Mouse (Mus musculus) layer of hippocampus, postnatal 10 days (tissue): Measurements from ENCODE around the gene Plcb1. TPM values are rescaled to one million over a fixed set of nuclear protein-coding genes. Genes with fewer than 3 reads are reported as not detected.
A peak's percentile ranks its signal among the peaks of the same experiment; 100 is the strongest.

Experiments
- DNase-seq, 2 experiments: peaks; one replicate each; pipeline ENCODE4 v3.0.0; 2021; ENCODE audit warnings: low spot score in 2 of 2
- total RNA-seq, 2 experiments: library from RNA; stranded (reverse); gene quantifications; 2 replicates each; pipeline ENCODE4 v1.2.3; 2021

Gene Plcb1
- total RNA-seq, 2 experiments from 2014 or later = 98.5 to 100 TPM

DNA sequence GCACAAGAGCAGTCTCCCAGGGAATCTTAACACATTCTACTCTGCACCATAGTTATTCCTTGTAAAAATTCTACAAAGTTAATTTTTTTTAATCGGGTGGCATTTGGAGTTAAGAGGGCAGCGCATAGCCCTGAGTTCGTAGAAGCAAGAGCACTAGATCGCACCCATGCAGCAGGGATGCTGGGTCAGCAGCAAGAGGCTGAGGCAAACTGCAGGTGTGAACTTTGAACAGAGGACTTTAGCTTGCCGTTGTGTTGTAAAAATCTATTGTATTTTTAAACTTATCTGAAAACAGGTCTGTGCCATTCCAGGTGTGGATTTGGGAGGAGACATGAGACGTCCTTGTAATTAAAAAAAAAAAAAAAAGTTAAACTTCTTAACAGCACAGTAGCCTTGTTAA, 613.9 kb downstream of the Plcb1 start:
- no peak for DNase-seq

GRCm38 (mm10) chr2:135402916-135403315, 617.0 kb downstream of the Plcb1 start:
- no peak for DNase-seq

DNA sequence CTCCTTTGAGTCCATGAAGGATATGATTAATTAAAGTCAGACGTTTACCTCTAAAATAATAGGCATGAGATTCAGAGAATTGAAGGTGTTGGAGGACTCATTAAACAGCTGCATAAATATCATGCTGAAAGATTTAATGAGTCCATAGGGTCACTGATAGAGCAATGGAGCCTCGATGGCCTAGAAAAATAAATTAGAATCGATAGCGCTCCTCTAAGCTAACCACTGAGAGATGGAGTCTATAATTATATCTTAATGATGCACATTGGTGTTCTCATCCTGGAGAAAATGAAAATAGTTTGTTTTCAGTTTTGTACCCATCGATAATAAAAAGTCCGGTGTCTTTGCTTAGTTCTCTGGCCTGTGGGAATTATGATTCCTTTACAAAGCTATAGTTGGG, 617.5 kb downstream of the Plcb1 start:
- no peak for DNase-seq

- no peak for DNase-seq
These were observed 618.2 kb downstream of the Plcb1 start for GRCm38 (mm10) chr2:135404095-135404494.

GRCm38 (mm10) chr2:135409418-135410097, 623.7 kb downstream of the Plcb1 start:
- no peak for DNase-seq

DNA sequence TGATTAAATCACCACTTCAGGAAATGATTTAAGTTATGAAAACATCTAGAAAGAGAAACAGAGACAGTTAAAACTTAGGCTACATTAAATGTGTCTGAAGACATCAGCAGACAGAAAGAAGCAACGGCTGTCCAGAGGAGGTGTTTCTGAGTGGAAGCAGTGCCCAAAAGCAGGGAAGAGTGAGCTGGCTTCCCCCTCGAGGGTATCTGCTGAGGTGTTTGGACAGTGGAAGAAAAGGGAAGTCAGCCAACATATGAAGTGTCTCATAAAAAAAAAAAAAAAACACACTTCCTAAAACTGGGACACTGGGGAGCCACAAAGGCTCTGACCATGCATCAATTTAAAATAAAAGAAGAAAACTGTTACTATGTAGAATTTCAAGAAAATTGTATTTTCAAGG, 625.8 kb downstream of the Plcb1 start:
- DNase-seq = no peak

- no peak for DNase-seq
These were observed 629.3 kb downstream of the Plcb1 start for GRCm38 (mm10) chr2:135415137-135415536.

DNA sequence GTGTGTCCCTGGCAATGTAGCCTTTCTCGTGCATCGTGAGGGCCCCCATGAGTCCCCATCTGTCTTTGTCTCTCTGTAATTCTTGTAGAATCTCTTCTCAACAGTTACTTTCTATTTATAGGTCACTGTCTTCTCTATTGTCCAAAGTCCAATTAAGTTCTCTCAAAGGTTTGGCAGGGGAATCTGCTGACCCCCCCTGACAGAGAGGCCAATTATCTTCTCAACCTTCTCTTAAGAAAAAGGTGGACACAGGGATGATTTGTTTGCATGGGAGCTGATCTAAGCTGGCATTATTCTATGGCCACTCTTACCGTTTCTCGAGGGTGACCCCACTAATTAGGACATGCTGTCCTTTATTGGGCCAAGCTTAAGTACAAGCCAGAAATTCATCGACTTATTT, 633.4 kb downstream of the Plcb1 start:
- DNase-seq = no peak

GRCm38 (mm10) chr2:135434947-135435515, 649.2 kb downstream of the Plcb1 start:
- DNase-seq = no peak

- no peak for DNase-seq
These were observed 653.2 kb downstream of the Plcb1 start for GRCm38 (mm10) chr2:135439034-135439433.

DNA sequence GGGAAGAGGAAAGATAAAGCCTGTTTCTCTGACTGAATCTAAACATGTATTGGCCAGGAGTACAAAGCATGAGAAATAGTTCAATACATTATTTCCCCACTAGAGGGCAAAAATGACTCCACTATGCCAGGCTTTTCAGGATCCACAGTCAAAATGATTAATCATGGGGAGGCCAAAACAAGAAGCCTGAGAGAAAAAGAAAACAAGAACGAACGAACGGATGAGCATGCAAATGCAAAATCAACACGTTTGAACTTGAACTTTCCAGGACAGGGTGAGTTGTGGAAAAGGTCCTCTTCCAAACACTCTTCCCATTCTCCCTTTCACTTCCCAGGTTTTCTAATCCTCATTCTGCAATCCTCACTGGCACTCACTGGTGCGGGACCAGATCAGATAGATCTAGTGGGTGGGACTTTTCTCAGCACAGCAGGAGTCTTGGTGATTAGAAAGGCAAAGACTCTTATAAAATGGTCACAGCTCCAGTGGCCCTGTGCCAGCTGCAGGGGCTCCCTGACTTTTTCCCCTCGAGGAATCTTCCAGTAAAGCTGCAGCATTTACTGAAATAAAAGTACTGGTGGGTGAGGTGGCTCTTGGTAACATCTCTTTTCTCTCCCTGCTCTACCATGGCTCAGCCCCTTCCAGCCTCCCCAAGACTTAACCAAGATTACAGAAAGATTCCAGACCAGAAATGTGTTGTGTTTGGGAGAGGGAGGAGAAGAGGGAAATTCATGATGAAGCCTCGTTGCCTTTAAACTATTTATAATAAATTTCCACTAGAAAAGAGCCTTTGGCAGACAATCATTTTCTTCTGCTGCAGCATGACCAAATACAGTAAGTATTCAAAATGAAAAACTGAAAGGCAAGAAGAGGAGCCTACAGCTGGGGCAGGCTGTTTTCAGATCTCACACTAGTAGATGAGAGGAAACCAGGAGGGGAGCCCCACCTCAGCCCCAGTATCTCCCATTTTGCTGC, 654.0 kb downstream of the Plcb1 start:
- peak in 1 of 2 experiments; percentile 7 for DNase-seq

- DNase-seq = no peak
These were observed 667.7 kb downstream of the Plcb1 start for GRCm38 (mm10) chr2:135453581-135453980.

DNA sequence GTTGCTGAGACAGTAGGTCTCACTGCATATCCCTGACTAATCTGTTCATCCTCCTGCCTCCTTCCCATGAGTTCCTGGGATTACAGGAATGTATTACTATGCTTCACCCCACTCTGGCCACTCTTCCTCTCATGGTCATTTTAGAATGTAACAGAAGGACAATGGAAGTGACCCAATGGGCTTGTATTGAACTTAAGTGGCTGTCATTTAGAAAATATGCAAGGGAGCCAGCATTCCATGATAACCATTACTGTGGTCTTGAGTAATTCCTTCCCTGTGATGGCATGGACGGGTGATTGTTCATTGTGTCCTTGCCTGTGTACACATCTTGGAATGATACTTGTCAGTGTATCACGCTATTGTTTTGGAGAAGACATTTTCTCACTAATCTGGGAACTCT, 668.1 kb downstream of the Plcb1 start:
- no peak for DNase-seq

DNA sequence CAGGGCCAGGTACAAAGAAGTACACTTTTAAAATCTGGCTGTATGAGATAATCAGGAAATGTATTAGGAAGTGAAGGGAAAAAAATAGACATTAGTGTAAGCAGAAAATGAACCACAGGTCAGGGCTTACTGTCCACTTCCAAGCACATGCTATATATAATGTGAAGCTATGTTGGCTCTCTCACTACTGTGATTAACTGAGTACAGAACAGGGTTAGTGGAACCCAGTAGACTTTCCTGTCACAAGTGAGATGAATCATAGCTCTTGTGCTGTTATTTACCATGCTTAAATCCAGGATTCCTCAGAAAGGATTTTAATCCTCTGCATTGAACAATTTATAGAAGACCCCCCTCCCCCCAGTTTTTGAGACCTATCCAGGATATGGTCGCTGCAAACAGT, 668.6 kb downstream of the Plcb1 start:
- no peak for DNase-seq

DNA sequence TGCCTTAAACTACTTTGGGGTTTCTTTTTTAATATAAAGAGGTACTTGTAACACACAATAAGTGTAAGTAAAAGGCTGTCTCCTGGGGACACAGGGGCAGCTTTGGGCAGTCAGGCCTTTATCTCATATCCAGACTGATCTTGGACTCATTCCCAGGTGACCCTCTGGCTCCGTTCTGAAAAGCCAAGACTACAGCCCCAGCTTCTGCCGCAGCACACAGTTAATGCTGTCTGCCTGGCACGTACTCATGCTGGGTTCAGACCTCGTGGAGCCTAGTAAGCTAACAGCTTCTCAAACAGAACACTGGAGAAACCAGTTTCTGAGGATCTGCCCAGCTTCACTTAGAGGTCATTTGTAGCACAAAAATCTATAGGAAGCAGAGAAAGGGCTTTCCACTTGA, 682.0 kb downstream of the Plcb1 start:
- DNase-seq = no peak

- DNase-seq = no peak
These were observed 688.2 kb downstream of the Plcb1 start for GRCm38 (mm10) chr2:135474107-135474506.

- DNase-seq = no peak
These were observed 699.4 kb downstream of the Plcb1 start for GRCm38 (mm10) chr2:135485248-135485647.

DNA sequence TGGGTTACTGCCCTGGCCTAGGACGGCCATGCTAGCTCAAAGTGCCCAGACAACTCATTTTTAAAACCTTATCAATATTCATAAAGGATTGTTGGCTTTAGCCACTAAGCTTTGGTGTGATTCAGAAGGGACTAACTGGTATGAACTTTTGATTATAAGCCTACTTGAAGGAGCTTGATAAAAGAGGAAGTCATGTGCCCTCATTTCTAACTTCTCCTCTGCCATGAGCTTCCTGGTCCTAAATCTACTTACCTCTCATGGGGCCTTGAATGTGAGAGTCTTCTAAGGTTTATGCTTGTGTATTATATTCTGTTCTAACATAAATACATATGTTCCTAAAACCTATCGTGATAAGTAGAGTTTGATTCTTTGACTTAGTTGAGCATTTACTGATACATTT, 702.4 kb downstream of the Plcb1 start:
- no peak for DNase-seq

- DNase-seq = no peak
These were observed 703.3 kb downstream of the Plcb1 start for GRCm38 (mm10) chr2:135489127-135489526.

DNA sequence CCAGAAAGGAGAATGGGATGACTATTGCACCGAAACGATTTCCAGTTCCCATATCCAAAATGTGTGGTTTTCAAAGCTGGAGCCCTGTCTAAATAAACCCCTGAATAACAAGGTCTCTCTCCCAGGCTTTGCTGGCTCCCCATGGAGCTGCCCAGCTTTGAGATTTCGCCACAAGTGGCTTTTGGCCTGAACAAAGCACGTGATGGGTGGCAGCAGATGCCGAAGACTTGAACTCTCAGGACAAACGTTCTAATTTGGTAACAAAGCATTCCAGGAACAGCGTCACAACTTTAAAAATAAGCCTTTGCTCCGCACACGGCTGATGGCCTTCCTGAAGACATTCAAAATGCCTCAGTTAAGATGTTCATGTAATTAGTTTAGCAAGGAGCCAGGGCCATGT, 706.9 kb downstream of the Plcb1 start:
- DNase-seq = no peak

- no peak for DNase-seq
These were observed 710.7 kb downstream of the Plcb1 start for GRCm38 (mm10) chr2:135496553-135496952.

DNA sequence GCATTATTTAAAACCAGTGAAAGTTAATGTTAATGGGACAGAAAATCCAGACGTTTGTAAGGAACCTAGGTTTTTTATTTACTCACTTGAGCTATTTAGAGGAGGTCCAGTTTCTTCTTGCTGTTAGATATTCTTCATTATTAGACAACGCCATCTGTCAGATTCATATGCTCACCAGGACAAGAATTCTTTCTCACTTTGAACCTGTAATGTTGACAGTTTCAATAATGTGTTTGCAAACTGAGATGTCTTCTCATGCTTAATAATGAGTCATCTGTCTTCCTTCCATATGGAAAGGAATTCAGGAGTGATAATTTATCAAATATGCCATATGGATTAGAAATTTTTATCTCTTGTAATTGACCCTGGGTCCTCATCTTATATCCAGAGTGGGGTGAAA, 711.4 kb downstream of the Plcb1 start:
- no peak for DNase-seq
